Mouse (Mus musculus) hindbrain, embryonic 11.5 days (tissue): ENCODE data around the gene Hdgfl2. TPM values are rescaled to one million over a fixed set of nuclear protein-coding genes. Genes with fewer than 3 reads are reported as not detected.

ENCODE experiments used
- ATAC-seq: fragments of 200-750 bp; cut with Nextera tagmentation; 2 replicates; pipeline ENCODE4 v1.8.0; 2017; ENCODE audit warnings: mild to moderate bottlenecking, moderate TSS enrichment, moderate library complexity; ENCODE audit not compliant: low FRiP score
- DNase-seq: peaks from one replicate; pipeline ENCODE4 v3.0.0-alpha.2; 2015; ENCODE audit warnings: low spot score
- H3K27ac ChIP-seq: fragments of 300-500 bp; sonication (generic); 2 replicates; pipeline ENCODE4 v1.5.1; 2014; ENCODE audit warnings: mild to moderate bottlenecking, low read depth, low read length
- H3K27me3 ChIP-seq: fragments of 300-500 bp; sonication (generic); 2 replicates; pipeline ENCODE4 v1.6.1; 2014; ENCODE audit warnings: mild to moderate bottlenecking, low read length, moderate library complexity, mixed read lengths; ENCODE audit not compliant: control insufficient read depth, insufficient read depth
- H3K36me3 ChIP-seq: fragments of 300-500 bp; sonication (generic); 2 replicates; pipeline ENCODE4 v1.6.1; 2014; ENCODE audit warnings: mild to moderate bottlenecking, low read length, moderate library complexity, mixed read lengths; ENCODE audit not compliant: control insufficient read depth, insufficient read depth
- H3K4me1 ChIP-seq: fragments of 300-500 bp; sonication (generic); replicated peaks from 2 replicates; pipeline ENCODE4 v1.6.1; 2014; ENCODE audit warnings: low read length, mixed read lengths; ENCODE audit not compliant: control insufficient read depth, insufficient read depth
- H3K4me2 ChIP-seq: fragments of 300-500 bp; sonication (generic); replicated peaks from 2 replicates; pipeline ENCODE4 v1.6.1; 2014; ENCODE audit warnings: mild to moderate bottlenecking, low read depth, low read length
- H3K4me3 ChIP-seq: fragments of 300-500 bp; sonication (generic); 2 replicates; pipeline ENCODE4 v1.5.1; 2014; ENCODE audit warnings: low read depth, low read length
- H3K9ac ChIP-seq: fragments of 300-500 bp; sonication (generic); 2 replicates; pipeline ENCODE4 v1.6.1; 2014; ENCODE audit warnings: low read depth, low read length
- H3K9me3 ChIP-seq: fragments of 300-500 bp; sonication (generic); 2 replicates; pipeline ENCODE4 v1.6.1; 2016; ENCODE audit warnings: low read length; ENCODE audit not compliant: control insufficient read depth
- WGBS: fragments of 180-500 bp; shearing (Covaris S2); extraction: QIAGEN DNeasy Blood & Tissue Kit; methylation state at CpG from one replicate; pipeline ENCODE4 v1.1.7; 2014; 5-methylcytosine and 5-hydroxymethylcytosine counted together
- polyA plus RNA-seq: library from polyadenylated mRNA; unstranded; fragments of >200 nt; fragmentation: Nextera tagmentation; extraction: Ambion mirVana; gene quantifications from 2 replicates; pipeline ENCODE4 v1.2.1, GENCODE M21; 2014

Hdgfl2 gene
- polyA plus RNA-seq, 1 experiment from 2014 or later, result 100 TPM

GRCm38 (mm10) chr17:56124377-56125275 lies 45.2 kb downstream of the Hdgfl2 start:
- H3K4me3 ChIP-seq, result peak overlapping the region; percentile 27
- 9% methylated on average over 50 of the region's 59 CpGs for WGBS
- H3K36me3 ChIP-seq, result no peaks in the 10 kb centered on the region; the same call in 1 of the 2 replicates
- DNase-seq (peak; percentile 76), ATAC-seq (peak; percentile 23; the same call in 1 of the 2 replicates)
- H3K4me2 ChIP-seq, result peak overlapping the region; percentile 64
- H3K4me1 ChIP-seq, result no peaks in the 10 kb centered on the region
- peaks cover 58% of the 10 kb centered on the region for H3K27me3 ChIP-seq
- H3K9ac ChIP-seq, result peak overlapping the region; percentile 40; the same call in 1 of the 2 replicates
- H3K27ac ChIP-seq, result no peak overlapping the region
- H3K9me3 ChIP-seq, result peaks cover 5% of the 10 kb centered on the region; the same call in 1 of the 2 replicates

- Histone ChIP-seq H3K36me3 (no peaks in the 10 kb centered on the region; the same call in 1 of the 2 replicates), H3K27me3 (peaks cover 52% of the 10 kb centered on the region), H3K4me1 (no peaks in the 10 kb centered on the region), H3K9me3 (peaks cover 5% of the 10 kb centered on the region; the same call in 1 of the 2 replicates), H3K9ac (no peak overlapping the region), H3K4me2 (no peak overlapping the region), H3K4me3 (no peak overlapping the region), H3K27ac (no peak overlapping the region)
- ATAC-seq (no peak), DNase-seq (no peak)
- 89% methylated on average over 4 of the region's 4 CpGs for WGBS
Measured at GRCm38 (mm10) chr17:56125276-56125630, 45.8 kb downstream of the Hdgfl2 start.

GRCm38 (mm10) chr17:56126175-56126574 lies 46.7 kb downstream of the Hdgfl2 start:
- no peak overlapping the region for H3K4me3 ChIP-seq
- 78% methylated on average over 11 of the region's 11 CpGs for WGBS
- ATAC-seq, result no peak
- no peak overlapping the region for H3K4me2 ChIP-seq
- H3K36me3 ChIP-seq, result no peaks in the 10 kb centered on the region; the same call in 1 of the 2 replicates
- H3K9ac ChIP-seq, result no peak overlapping the region
- H3K4me1 ChIP-seq, result no peaks in the 10 kb centered on the region
- H3K27me3 ChIP-seq, result peaks cover 43% of the 10 kb centered on the region
- peaks cover 5% of the 10 kb centered on the region; the same call in 1 of the 2 replicates for H3K9me3 ChIP-seq
- H3K27ac ChIP-seq, result no peak overlapping the region
- DNase-seq, result no peak

- no peak overlapping the region for H3K9ac ChIP-seq
- no peak overlapping the region for H3K4me3 ChIP-seq
- ATAC-seq (no peak), DNase-seq (no peak)
- no peaks in the 10 kb centered on the region; the same call in 1 of the 2 replicates for H3K36me3 ChIP-seq
- 83% methylated on average over 15 of the region's 15 CpGs for WGBS
- H3K4me1 ChIP-seq, result no peaks in the 10 kb centered on the region
- H3K9me3 ChIP-seq, result no peaks in the 10 kb centered on the region
- peaks cover 24% of the 10 kb centered on the region for H3K27me3 ChIP-seq
- H3K4me2 ChIP-seq, result no peak overlapping the region
- no peak overlapping the region for H3K27ac ChIP-seq
Measured at GRCm38 (mm10) chr17:56128246-56128645, 48.8 kb downstream of the Hdgfl2 start.

- Histone ChIP-seq H3K4me1 (0 out of 2 replicates have a peak, but pooled peaks cover 2% of the 10 kb centered on the region), H3K27me3 (peaks cover under 1% of the 10 kb centered on the region; the same call in 1 of the 2 replicates), H3K36me3 (no peaks in the 10 kb centered on the region; the same call in 1 of the 2 replicates), H3K9me3 (no peaks in the 10 kb centered on the region), H3K27ac (no peak overlapping the region), H3K9ac (no peak overlapping the region), H3K4me2 (no peak overlapping the region), H3K4me3 (no peak overlapping the region)
- ATAC-seq (no peak), DNase-seq (no peak)
- 92% methylated on average over 10 of the region's 10 CpGs for WGBS
Measured at GRCm38 (mm10) chr17:56131136-56131535, 51.7 kb downstream of the Hdgfl2 start.

GRCm38 (mm10) chr17:56131814-56132213 lies 52.4 kb downstream of the Hdgfl2 start:
- WGBS, result 40% methylated on average over 7 of the region's 7 CpGs
- ATAC-seq, result peak; percentile 29
- H3K4me1 ChIP-seq, result 0 out of 2 replicates have a peak, but pooled peaks cover 2% of the 10 kb centered on the region

GRCm38 (mm10) chr17:56132661-56133060 lies 53.2 kb downstream of the Hdgfl2 start:
- no peak overlapping the region for H3K27ac ChIP-seq
- H3K4me2 ChIP-seq, result no peak overlapping the region
- ATAC-seq (no peak), DNase-seq (peak; percentile 82)
- H3K27me3 ChIP-seq, result no peaks in the 10 kb centered on the region
- no peak overlapping the region for H3K4me3 ChIP-seq
- 4% methylated on average over 14 of the region's 14 CpGs for WGBS
- 0 out of 2 replicates have a peak, but pooled peaks cover 2% of the 10 kb centered on the region for H3K4me1 ChIP-seq
- H3K9me3 ChIP-seq, result no peaks in the 10 kb centered on the region
- H3K36me3 ChIP-seq, result no peaks in the 10 kb centered on the region; the same call in 1 of the 2 replicates
- H3K9ac ChIP-seq, result no peak overlapping the region

More at GRCm38 (mm10) chr17:56131814-56132213, 52.4 kb downstream of the Hdgfl2 start:
- Histone ChIP-seq H3K4me3 (no peak overlapping the region), H3K9me3 (no peaks in the 10 kb centered on the region), H3K27me3 (no peaks in the 10 kb centered on the region), H3K27ac (no peak overlapping the region), H3K9ac (no peak overlapping the region), H3K4me2 (no peak overlapping the region), H3K36me3 (no peaks in the 10 kb centered on the region; the same call in 1 of the 2 replicates)
- peak; percentile 80 for DNase-seq

GRCm38 (mm10) chr17:56133457-56134363 lies 54.3 kb downstream of the Hdgfl2 start:
- H3K9ac ChIP-seq, result no peak overlapping the region
- no peaks in the 10 kb centered on the region for H3K36me3 ChIP-seq
- peaks cover 5% of the 10 kb centered on the region for H3K4me1 ChIP-seq
- H3K9me3 ChIP-seq, result no peaks in the 10 kb centered on the region
- 18% methylated on average over 18 of the region's 21 CpGs for whole genome bisulfite sequencing
- no peak overlapping the region for H3K4me3 ChIP-seq
- ATAC-seq (peak; percentile 67), DNase-seq (peak; percentile 34)
- no peak overlapping the region for H3K27ac ChIP-seq
- H3K4me2 ChIP-seq, result peak overlapping the region; percentile 39; the same call in 1 of the 2 replicates
- H3K27me3 ChIP-seq, result peaks cover 8% of the 10 kb centered on the region
